Mouse (Mus musculus): ENCODE measurements around the gene Klk1b26. TPM values are rescaled to one million over a fixed set of nuclear protein-coding genes. Genes with fewer than 3 reads are reported as not detected.

Klk1b26 gene
- 0.30 and 0.31 TPM in 2 replicates for polyA plus RNA-seq (2012; rRNA removed)

GRCm38 (mm10) chr7:44011868-44012267, at the start of gene Klk1b26:
Gene Klk1b26 (plus strand): TSS chr7:44012168.

GRCm38 (mm10) chr7:43966451-43966850, 45.5 kb upstream of the Klk1b26 start, which contains the start of gene Klk1b1:
Gene Klk1b1 (plus strand): TSS chr7:43966751.

GRCm38 (mm10) chr7:43975761-43976160, 36.2 kb upstream of the Klk1b26 start, which contains the start of gene Klk1b9:
Gene Klk1b9 (plus strand): TSS chr7:43976061.

GRCm38 (mm10) chr7:43995577-43995976, 16.4 kb upstream of the Klk1b26 start, which contains the start of gene Klk1b11:
Gene Klk1b11 (plus strand): TSS chr7:43995877.

GRCm38 (mm10) chr7:44051990-44052389, 40.0 kb downstream of the Klk1b26 start, which contains the start of gene Klk1b27:
Gene Klk1b27 (plus strand): TSS chr7:44052290.

Other genes with a start within 250 kb of the Klk1b26 start
- gene Klk12, start 243.3 kb upstream of the Klk1b26 start, polyA plus RNA-seq (2012; rRNA removed): 2.5 and 6.0 TPM in 2 replicates
- 27.7 and 37.5 TPM in 2 replicates for gene Klk11, start 237.6 kb upstream of the Klk1b26 start, polyA plus RNA-seq (2012; rRNA removed)
- gene Klk10, start 231.1 kb upstream of the Klk1b26 start, polyA plus RNA-seq (2012; rRNA removed): 70.8 and 139 TPM in 2 replicates
- 13.5 and 28.2 TPM in 2 replicates for gene Klk9, start 220.3 kb upstream of the Klk1b26 start, polyA plus RNA-seq (2012; rRNA removed)
- 35.2 and 46.8 TPM in 2 replicates for gene Klk8, start 214.6 kb upstream of the Klk1b26 start, polyA plus RNA-seq (2012; rRNA removed)
- 5.4 and 17.8 TPM in 2 replicates for gene Klk7, start 200.9 kb upstream of the Klk1b26 start, polyA plus RNA-seq (2012; rRNA removed)
- gene Klk6, start 187.7 kb upstream of the Klk1b26 start, polyA plus RNA-seq (2012; rRNA removed): 4.1 and 11.7 TPM in 2 replicates
- gene Klk5, start 170.2 kb upstream of the Klk1b26 start, polyA plus RNA-seq (2012; rRNA removed): 26.4 and 45.6 TPM in 2 replicates
- gene Klk4, start 131.0 kb upstream of the Klk1b26 start, polyA plus RNA-seq (2012; rRNA removed): not detected in 2 replicates
- gene Klk15, start 78.4 kb upstream of the Klk1b26 start, polyA plus RNA-seq (2012; rRNA removed): not detected in 2 replicates
- gene Klk1b8, start 61.5 kb upstream of the Klk1b26 start, polyA plus RNA-seq (2012; rRNA removed): not detected in 2 replicates
- gene Klk1b1, start 45.4 kb upstream of the Klk1b26 start, polyA plus RNA-seq (2012; rRNA removed): not detected in 2 replicates
- not detected in 2 replicates for gene Klk1b9, start 36.1 kb upstream of the Klk1b26 start, polyA plus RNA-seq (2012; rRNA removed)
- gene Klk1b11, start 16.3 kb upstream of the Klk1b26 start, polyA plus RNA-seq (2012; rRNA removed): not detected in 2 replicates
- not detected in 2 replicates for gene Klk1b27, start 40.1 kb downstream of the Klk1b26 start, polyA plus RNA-seq (2012; rRNA removed)
- gene Klk1b21, start 90.2 kb downstream of the Klk1b26 start, polyA plus RNA-seq (2012; rRNA removed): not detected in 2 replicates
- gene Klk1b22, start 100.5 kb downstream of the Klk1b26 start, polyA plus RNA-seq (2012; rRNA removed): 0.38 TPM in 1 of 2 replicates, not detected in the other
- not detected in 2 replicates for gene Klk1b16, start 124.6 kb downstream of the Klk1b26 start, polyA plus RNA-seq (2012; rRNA removed)
- 0.19 TPM in 1 of 2 replicates, not detected in the other for gene Klk1b24, start 176.1 kb downstream of the Klk1b26 start, polyA plus RNA-seq (2012; rRNA removed)
- not detected in 2 replicates for gene Klk1b3, start 186.0 kb downstream of the Klk1b26 start, polyA plus RNA-seq (2012; rRNA removed)
- not detected in 2 replicates for gene Klk1b4, start 195.3 kb downstream of the Klk1b26 start, polyA plus RNA-seq (2012; rRNA removed)
- gene Klk1b5, start 203.8 kb downstream of the Klk1b26 start, polyA plus RNA-seq (2012; rRNA removed): not detected in 2 replicates
- 21.8 and 58.4 TPM in 2 replicates for gene Klk1, start 213.2 kb downstream of the Klk1b26 start, polyA plus RNA-seq (2012; rRNA removed)
- 0.05 TPM in 1 of 2 replicates, not detected in the other for gene Gm36864, start 224.0 kb downstream of the Klk1b26 start, polyA plus RNA-seq (2012; rRNA removed)
- 1.4 and 2.2 TPM in 2 replicates for gene 1700028J19Rik, start 234.5 kb downstream of the Klk1b26 start, polyA plus RNA-seq (2012; rRNA removed)
- gene 2410002F23Rik, start 234.6 kb downstream of the Klk1b26 start, polyA plus RNA-seq (2012; rRNA removed): 41.0 and 51.0 TPM in 2 replicates
- not detected in 2 replicates for gene Acp4, start 245.2 kb downstream of the Klk1b26 start, polyA plus RNA-seq (2012; rRNA removed)
- not detected in 2 replicates for gene Gm15517, start 249.3 kb downstream of the Klk1b26 start, polyA plus RNA-seq (2012; rRNA removed)